Mouse (Mus musculus) thymus, adult 2 months (tissue): ENCODE measurements around the gene Atrn.

Experiments used
- CTCF ChIP-seq: fragments of 200-500 bp; IDR thresholded peaks from 2 replicates; pipeline ENCODE4 v1.5.1; 2012; ENCODE audit warnings: mild to moderate bottlenecking, control low read depth, low read length, moderate library complexity, borderline replicate concordance; ENCODE audit not compliant: control insufficient read depth, poor library complexity, insufficient read depth; ENCODE audit errors: extremely low read depth
- POLR2A ChIP-seq: fragments of 200-500 bp; IDR thresholded peaks from 2 replicates; pipeline ENCODE4 v1.6.1; 2012; ENCODE audit warnings: mild to moderate bottlenecking, low read length, control low read depth, moderate library complexity; ENCODE audit not compliant: control insufficient read depth, poor library complexity, insufficient read depth; ENCODE audit errors: extremely low read depth

- TF ChIP-seq POLR2A (no peak), CTCF (no peak)
Measured at GRCm38 (mm10) chr2:131038197-131038596, 131.9 kb downstream of the Atrn start.
